Mouse (Mus musculus) G1E (cell line): Measurements from ENCODE around the gene Plcb4. TPM values are rescaled to one million over a fixed set of nuclear protein-coding genes. Genes with fewer than 3 reads are reported as not detected.

Source experiments
- ATAC-seq: 2 replicates; pipeline ENCODE4 v1.8.0; 2016; ENCODE audit warnings: mild to moderate bottlenecking; ENCODE audit not compliant: insufficient number of reproducible peaks, poor library complexity, low FRiP score, severe bottlenecking; ENCODE audit errors: extremely low read depth
- DNase-seq: peaks from one replicate; pipeline ENCODE4 v3.0.0; 2012; ENCODE audit warnings: low spot score
- H3K27me3 ChIP-seq: 2 replicates; pipeline ENCODE4 v1.6.1; 2012; ENCODE audit warnings: mild to moderate bottlenecking, low read length, inconsistent platforms; ENCODE audit not compliant: insufficient read depth
- H3K36me3 ChIP-seq: replicated peaks from 2 replicates; pipeline ENCODE3; 2012; ENCODE audit warnings: mild to moderate bottlenecking, inconsistent platforms
- H3K4me1 ChIP-seq: 2 replicates; pipeline ENCODE4 v1.6.1; 2012; ENCODE audit warnings: low read depth, low read length, inconsistent platforms, mixed read lengths; ENCODE audit not compliant: insufficient read depth
- H3K4me3 ChIP-seq: 2 replicates; pipeline ENCODE4 v1.5.1; 2012; ENCODE audit warnings: low read depth, mild to moderate bottlenecking, inconsistent platforms, low read length, moderate library complexity, mixed read lengths
- H3K9me3 ChIP-seq: replicated peaks from 2 replicates; pipeline ENCODE4 v1.6.1; 2012; ENCODE audit warnings: inconsistent platforms
- CTCF ChIP-seq: IDR thresholded peaks from 2 replicates; pipeline ENCODE4 v1.5.1; 2012; ENCODE audit warnings: low read depth, low read length, inconsistent platforms, mixed read lengths
- GATA1 ChIP-seq: IDR thresholded peaks from 2 replicates; pipeline ENCODE4 v1.6.1; 2012; ENCODE audit warnings: borderline replicate concordance, low read length, inconsistent platforms, mixed read lengths
- GATA2 ChIP-seq: IDR thresholded peaks from 2 replicates; pipeline ENCODE4 v1.6.1; 2012; ENCODE audit warnings: low read depth, low read length, inconsistent platforms, borderline replicate concordance
- POLR2AphosphoS5 ChIP-seq: IDR thresholded peaks from 2 replicates; pipeline ENCODE4 v1.6.1; 2012; ENCODE audit warnings: low read depth, low read length, inconsistent platforms; ENCODE audit not compliant: insufficient replicate concordance
- TAL1 ChIP-seq: conservative IDR thresholded peaks from 2 replicates; pipeline ENCODE4 v1.6.1; 2012; ENCODE audit warnings: low read depth, low read length, inconsistent platforms, mixed read lengths
- polyA plus RNA-seq: library from polyadenylated mRNA; stranded (reverse); fragments of >175 nt; gene quantifications from 2 replicates; pipeline ENCODE4 v1.2.3, GENCODE M21; 2012
- total RNA-seq, 2 experiments: library from RNA; stranded (forward) in 1 of 2; stranded (reverse) in 1 of 2; fragments of 200-1000 nt in 1 of 2; fragments of >200 nt in 1 of 2; fragmentation: Nextera tagmentation in 1 of 2; gene quantifications; 2 replicates each; pipeline ENCODE4 v1.2.3; 2014 to 2017

Plcb4 gene
- total and polyA plus RNA-seq, 3 experiments = 0.27 TPM; not detected in 2

- DNase-seq (no peak), ATAC-seq (no peak)
- no peak overlapping the region for H3K4me3 ChIP-seq
- H3K4me1 ChIP-seq = no peaks in the 10 kb centered on the region
- H3K27me3 ChIP-seq = no peaks in the 10 kb centered on the region
- TF ChIP-seq POLR2AphosphoS5 = no peak
- no peak for TF ChIP-seq TAL1
- no peak for TF ChIP-seq GATA1
- no peak for TF ChIP-seq GATA2
- no peak for TF ChIP-seq CTCF
- H3K36me3 ChIP-seq = no peaks in the 10 kb centered on the region
- H3K9me3 ChIP-seq = peaks cover 32% of the 10 kb centered on the region
These were observed 97.0 kb downstream of the Plcb4 start for GRCm38 (mm10) chr2:135755792-135756191.

- H3K4me1 ChIP-seq = no peaks in the 10 kb centered on the region
- TF ChIP-seq CTCF = no peak
- no peak for TF ChIP-seq GATA2
- no peak for TF ChIP-seq POLR2AphosphoS5
- no peak for TF ChIP-seq TAL1
- TF ChIP-seq GATA1 = no peak
- H3K36me3 ChIP-seq = no peaks in the 10 kb centered on the region
- no peaks in the 10 kb centered on the region for H3K27me3 ChIP-seq
- DNase-seq (no peak), ATAC-seq (no peak)
- peaks cover 29% of the 10 kb centered on the region for H3K9me3 ChIP-seq
- no peak overlapping the region for H3K4me3 ChIP-seq
These were observed 98.7 kb downstream of the Plcb4 start for GRCm38 (mm10) chr2:135757478-135757877.

GRCm38 (mm10) chr2:135759499-135760095 is 100.8 kb downstream of the Plcb4 start:
- Histone ChIP-seq H3K4me3 (no peak overlapping the region), H3K4me1 (no peaks in the 10 kb centered on the region), H3K36me3 (no peaks in the 10 kb centered on the region), H3K27me3 (no peaks in the 10 kb centered on the region), H3K9me3 (peaks cover 30% of the 10 kb centered on the region)
- no peak for TF ChIP-seq GATA2
- TF ChIP-seq POLR2AphosphoS5 = no peak
- no peak for ATAC-seq
- no peak for DNase-seq

GRCm38 (mm10) chr2:135761226-135761802 is 102.5 kb downstream of the Plcb4 start:
- ATAC-seq (no peak), DNase-seq (no peak)
- Histone ChIP-seq H3K9me3 (peaks cover 33% of the 10 kb centered on the region), H3K4me3 (no peak overlapping the region), H3K36me3 (no peaks in the 10 kb centered on the region), H3K4me1 (no peaks in the 10 kb centered on the region), H3K27me3 (no peaks in the 10 kb centered on the region)
- TF ChIP-seq CTCF = no peak
- TF ChIP-seq TAL1 = no peak
- no peak for TF ChIP-seq GATA1
- TF ChIP-seq POLR2AphosphoS5 = no peak

- Histone ChIP-seq H3K36me3 (no peaks in the 10 kb centered on the region), H3K4me1 (no peaks in the 10 kb centered on the region), H3K9me3 (peaks cover 34% of the 10 kb centered on the region), H3K4me3 (no peak overlapping the region), H3K27me3 (no peaks in the 10 kb centered on the region)
- ATAC-seq (no peak), DNase-seq (no peak)
- TF ChIP-seq TAL1 = no peak
- TF ChIP-seq CTCF = no peak
- TF ChIP-seq POLR2AphosphoS5 = no peak
These were observed 105.9 kb downstream of the Plcb4 start for GRCm38 (mm10) chr2:135764706-135765105.

GRCm38 (mm10) chr2:135766471-135767063 is 107.8 kb downstream of the Plcb4 start:
- DNase-seq (no peak), ATAC-seq (no peak)
- H3K9me3 ChIP-seq = peaks cover 42% of the 10 kb centered on the region
- H3K36me3 ChIP-seq = no peaks in the 10 kb centered on the region
- no peak for TF ChIP-seq GATA1
- TF ChIP-seq POLR2AphosphoS5 = no peak
- no peak for TF ChIP-seq GATA2
- H3K4me3 ChIP-seq = no peak overlapping the region
- H3K4me1 ChIP-seq = no peaks in the 10 kb centered on the region
- H3K27me3 ChIP-seq = no peaks in the 10 kb centered on the region
